Mouse (Mus musculus): Measurements from ENCODE around the gene Sept9.

GRCm38 (mm10) chr11:117274973-117275372 is 75.5 kb downstream of the Sept9 start:
- peak; percentile 72 for TF ChIP-seq TCF12 (IDR thresholded peaks at IDR 0.05; ENCODE audit: insufficient read depth, poor library complexity, severe bottlenecking)
- no peak for TF ChIP-seq POLR2A (IDR thresholded peaks at IDR 0.05; ENCODE audit: insufficient read length, low read depth)
- TF ChIP-seq CEBPB (IDR thresholded peaks at IDR 0.05; ENCODE audit: insufficient read depth, poor library complexity, severe bottlenecking) = no peak
- TF ChIP-seq MAX (IDR thresholded peaks at IDR 0.05; ENCODE audit: low read depth) = no peak
- TF ChIP-seq POLR2AphosphoS2 (IDR thresholded peaks at IDR 0.05; ENCODE audit: insufficient read length, low read depth) = no peak
- TF ChIP-seq USF1 (IDR thresholded peaks at IDR 0.05; ENCODE audit: low read depth) = no peak
- TF ChIP-seq MYOD1 (IDR thresholded peaks at IDR 0.05; ENCODE audit: control insufficient read depth in 1 of 3, insufficient read length in 2 of 3, low read depth in 2 of 3) = peak in 2 of 3 experiments; percentile 82 to 87
- TF ChIP-seq TCF3 (IDR thresholded peaks at IDR 0.05; ENCODE audit: insufficient read length, low read depth) = peak; percentile 80
- TF ChIP-seq MYOG (IDR thresholded peaks at IDR 0.05; ENCODE audit: control insufficient read depth in 1 of 3, insufficient read depth in 1 of 3, insufficient read length in 2 of 3, low read depth in 2 of 3) = peak; percentile 51 to 96 (median 96)
- TF ChIP-seq E2F4 (IDR thresholded peaks at IDR 0.05; ENCODE audit: insufficient read depth) = no peak
- no peak for TF ChIP-seq REST (IDR thresholded peaks at IDR 0.05; ENCODE audit: insufficient read depth, insufficient read length)
- TF ChIP-seq SRF (IDR thresholded peaks at IDR 0.05; ENCODE audit: control insufficient read depth, insufficient read length, low read depth) = no peak
